Mouse (Mus musculus) E14TG2a.4 (cell line): ENCODE measurements around the gene Slc6a12.

ENCODE experiments used
- CTCF ChIP-seq: conservative IDR thresholded peaks from 2 replicates; pipeline ENCODE4 v1.5.1; 2014; ENCODE audit warnings: low read length
- NANOG ChIP-seq: IDR thresholded peaks from 2 replicates; pipeline ENCODE4 v1.6.1; 2014; ENCODE audit warnings: borderline replicate concordance, low read length, mixed read lengths
- POU5F1 ChIP-seq: IDR thresholded peaks from 2 replicates; pipeline ENCODE4 v1.6.1; 2014; ENCODE audit warnings: low read length, borderline replicate concordance

DNA sequence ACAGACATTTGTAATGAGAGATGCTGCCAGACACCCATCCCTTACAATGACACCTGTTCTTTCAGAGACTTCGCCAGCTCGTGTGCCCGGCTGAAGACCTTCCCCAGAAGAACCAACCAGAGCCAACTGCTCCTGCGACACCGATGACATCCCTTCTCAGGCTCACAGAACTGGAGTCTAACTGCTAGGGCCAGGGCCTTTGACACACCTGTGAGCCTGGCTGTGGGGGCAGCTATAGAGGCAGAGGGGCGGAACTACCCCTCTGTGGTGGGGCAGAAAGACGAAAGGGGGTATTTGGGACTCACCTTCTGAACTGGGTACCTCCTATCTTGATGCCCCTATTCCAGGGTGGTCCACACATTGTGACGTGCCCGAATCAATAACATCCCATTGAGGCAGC is 5.6 kb upstream of the Slc6a12 start:
- TF ChIP-seq CTCF (no peak), POU5F1 (no peak), NANOG (no peak)
